In genomic region chr13:111660556-111660955, GRCm38 (mm10) we compare ENCODE assay signal across 33 mouse cellular contexts. TPM values are rescaled to one million over a fixed set of nuclear protein-coding genes. Genes with fewer than 3 reads are reported as not detected.
A peak's percentile ranks its signal among the peaks of the same experiment; 100 is the strongest.
DNase-seq lines count a peak whose midpoint lies in the region; ATAC-seq lines count a peak whose summit lies in the region.
"Had no signal": no experiment of that assay in that cellular context is flagged by ENCODE, and none has a peak within 500 bp of the region (broad histone marks: within the 10 kb centered on the region; RNA-seq: fewer than 3 reads in every experiment).

No protein-coding gene starts in this region.

- H3K9me3 ChIP-seq in kidney, embryonic 15.5 days (replicated peaks), result no peaks in the 10 kb centered on the region
- H3K9me3 ChIP-seq: embryonic facial prominence, embryonic 10.5 days; embryonic facial prominence, embryonic 15.5 days; forebrain, embryonic 12.5 days; heart, embryonic 10.5 days; heart, embryonic 15.5 days; limb, embryonic 13.5 days; midbrain, embryonic 12.5 days; neural tube, embryonic 13.5 days had no signal

- ATAC-seq in kidney, embryonic 15.5 days (replicated peaks; ENCODE audit: low FRiP score), result no peak
- ATAC-seq: forebrain, postnatal 0 days; hindbrain, postnatal 0 days; intestine, embryonic 16.5 days; liver, embryonic 12.5 days; lung, postnatal 0 days had no signal

- no peak overlapping the region for H3K4me3 ChIP-seq in kidney, embryonic 15.5 days (replicated peaks)
- H3K4me3 ChIP-seq: embryonic facial prominence, embryonic 10.5 days; embryonic facial prominence, embryonic 15.5 days; forebrain, embryonic 12.5 days; heart, embryonic 10.5 days; heart, embryonic 15.5 days; limb, embryonic 13.5 days; liver, embryonic 12.5 days; megakaryocyte, embryonic 14.5 days; midbrain, embryonic 12.5 days; myocyte; neural tube, embryonic 13.5 days had no signal

- H3K9ac ChIP-seq in kidney, embryonic 15.5 days, result no peak overlapping the region
- H3K9ac ChIP-seq: embryonic facial prominence, embryonic 15.5 days; forebrain, embryonic 12.5 days; forebrain, postnatal 0 days; heart, embryonic 15.5 days; limb, embryonic 13.5 days; liver, embryonic 12.5 days; midbrain, embryonic 12.5 days; neural tube, embryonic 13.5 days had no signal

- peaks cover 19% of the 10 kb centered on the region for H3K4me1 ChIP-seq in kidney, embryonic 15.5 days
- H3K4me1 ChIP-seq: forebrain, embryonic 12.5 days; heart, embryonic 10.5 days; heart, embryonic 15.5 days; midbrain, embryonic 12.5 days had no signal

- no peak overlapping the region for H3K27ac ChIP-seq in kidney, embryonic 15.5 days
- H3K27ac ChIP-seq: embryonic facial prominence, embryonic 10.5 days; embryonic facial prominence, embryonic 15.5 days; forebrain, embryonic 12.5 days; heart, embryonic 10.5 days; heart, embryonic 15.5 days; hindbrain, postnatal 0 days; kidney, postnatal 0 days; limb, embryonic 13.5 days; liver, embryonic 12.5 days; midbrain, embryonic 12.5 days; neural tube, embryonic 13.5 days; stomach, postnatal 0 days had no signal

- 56% methylated on average over 3 of the region's 3 CpGs for WGBS in kidney, embryonic 15.5 days

- H3K27me3 ChIP-seq in kidney, embryonic 15.5 days, result no peaks in the 10 kb centered on the region
- H3K27me3 ChIP-seq: CH12.LX; embryonic facial prominence, embryonic 15.5 days; forebrain, embryonic 12.5 days; heart, embryonic 15.5 days; limb, embryonic 13.5 days; liver, embryonic 12.5 days; midbrain, embryonic 12.5 days; neural tube, embryonic 13.5 days had no signal

- peak; percentile 57 to 58 for DNase-seq in adrenal gland, adult (ENCODE audit: inconsistent age in 2 of 2, low spot score in 1 of 2)
- DNase-seq in adrenal gland, adult 18-20 months (ENCODE audit: low spot score in 2 of 2), result no peak
- no peak for DNase-seq in kidney, postnatal 10 days
- peak; percentile 62 for DNase-seq in ovary, adult 18-20 months (ENCODE audit: low spot score)
- no peak for DNase-seq in ovary, postnatal 14 days (ENCODE audit: low spot score)
- DNase-seq in testis, postnatal 10 days (ENCODE audit: low spot score), result peak; percentile 59
- DNase-seq in thymus, adult 18-20 months, result no peak
- DNase-seq: cerebellum, adult 2 months; cerebellum, postnatal 14 days; forebrain, postnatal 0 days; gastrocnemius, postnatal 10 days; lung, adult 18-20 months; lung, postnatal 4 days; right cerebral cortex, postnatal 4 days; thymus, postnatal 25 days had no signal

- H3K4me2 ChIP-seq in kidney, embryonic 15.5 days, result peak overlapping the region; percentile 33
- H3K4me2 ChIP-seq: embryonic facial prominence, embryonic 15.5 days; forebrain, embryonic 12.5 days; heart, embryonic 15.5 days; limb, embryonic 13.5 days; liver, embryonic 12.5 days; midbrain, embryonic 12.5 days; neural tube, embryonic 13.5 days had no signal

- no peaks in the 10 kb centered on the region for H3K36me3 ChIP-seq in kidney, embryonic 15.5 days
- H3K36me3 ChIP-seq: embryonic facial prominence, embryonic 10.5 days; embryonic facial prominence, embryonic 15.5 days; forebrain, embryonic 12.5 days; heart, embryonic 10.5 days; heart, embryonic 15.5 days; limb, embryonic 13.5 days; liver, embryonic 12.5 days; midbrain, embryonic 12.5 days; neural tube, embryonic 13.5 days had no signal

RNA-seq across cellular contexts. Expression of gene Mier3, which starts 20.2 kb away (rescaled TPM):
- 10 to 100 TPM; 24.7 to 46.0 TPM for total RNA-seq in adrenal gland, adult 18-20 months (2021)
- polyA plus RNA-seq in kidney, embryonic 15.5 days (2015; fragmentation: Nextera tagmentation; extraction: Ambion mirVana), result 20.5 and 20.6 TPM in 2 replicates

Comparison
In these comparisons a context has a peak if more than half of its experiments do, and no peak if none do; other contexts are left out.
1. DNase-seq: peak in adrenal gland, adult (2 of 2), ovary, adult 18-20 months (single experiment) and testis, postnatal 10 days (single experiment); none in adrenal gland, adult 18-20 months (0 of 2), kidney, postnatal 10 days (single experiment), ovary, postnatal 14 days (single experiment) and thymus, adult 18-20 months (0 of 2).